Mouse (Mus musculus): ENCODE results near the gene Pf4.

GRCm38 (mm10) chr5:90760844-90761243 is 11.4 kb upstream of the Pf4 start:
- TF ChIP-seq FLI1 (IDR thresholded peaks at IDR 0.05; ENCODE audit: low read length) (no peak), GATA1 (IDR thresholded peaks at IDR 0.05; ENCODE audit: borderline replicate concordance, low read length) (no peak)
